Mouse (Mus musculus): ENCODE measurements around the gene Rhoj.
"Not testable (repeated sequence)": the region's sequence is repeated elsewhere in the genome, so short reads cannot be mapped to it uniquely, and the experiment has no call there.

Gene Rhoj

GRCm38 (mm10) chr12:75394011-75394773 is 86.1 kb downstream of the Rhoj start:
- DNase-seq = no peak

DNA sequence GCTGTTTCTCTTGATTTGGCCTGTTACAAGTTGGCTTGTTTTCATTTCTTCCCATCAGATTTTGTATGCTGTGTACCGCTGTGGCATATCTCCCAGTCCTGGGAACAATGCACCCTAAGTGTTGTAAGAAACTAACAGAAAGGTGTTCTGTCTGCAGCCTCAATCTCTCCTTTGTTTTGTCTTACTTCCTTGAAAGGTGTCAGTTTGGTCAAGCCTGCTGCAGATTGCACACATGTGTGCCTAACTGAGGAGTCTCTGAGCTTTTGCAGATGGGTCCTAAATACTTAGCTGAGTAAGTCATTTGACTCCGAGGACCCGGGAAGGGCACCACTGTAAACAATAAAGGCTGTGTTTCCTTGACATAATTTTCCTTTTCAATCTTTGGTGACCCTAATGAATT is 88.5 kb downstream of the Rhoj start:
- DNase-seq = no peak

DNA sequence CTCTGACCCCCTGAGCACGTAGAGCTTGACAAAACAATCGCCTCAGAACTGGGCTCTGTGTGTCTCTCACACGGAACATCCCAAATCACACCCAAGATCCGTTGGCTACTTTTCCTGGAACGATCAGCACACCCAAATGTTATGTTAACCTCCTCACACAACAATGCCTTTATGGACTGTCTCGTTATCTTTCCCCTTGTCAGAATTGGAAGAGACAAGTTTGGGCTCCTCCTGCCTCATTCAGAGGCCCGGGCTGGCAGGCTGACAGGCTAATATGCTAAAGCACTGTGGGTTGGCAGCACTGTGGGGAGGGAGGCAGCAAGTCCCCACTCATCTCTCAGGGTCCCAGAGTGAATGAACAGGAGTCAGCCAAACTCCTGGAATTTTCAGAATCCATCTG is 89.0 kb downstream of the Rhoj start:
- DNase-seq = peak in 1 of 2 experiments; percentile 52

GRCm38 (mm10) chr12:75412964-75413363 is 104.8 kb downstream of the Rhoj start:
- DNase-seq = peak in 1 of 2 experiments; percentile 63

DNA sequence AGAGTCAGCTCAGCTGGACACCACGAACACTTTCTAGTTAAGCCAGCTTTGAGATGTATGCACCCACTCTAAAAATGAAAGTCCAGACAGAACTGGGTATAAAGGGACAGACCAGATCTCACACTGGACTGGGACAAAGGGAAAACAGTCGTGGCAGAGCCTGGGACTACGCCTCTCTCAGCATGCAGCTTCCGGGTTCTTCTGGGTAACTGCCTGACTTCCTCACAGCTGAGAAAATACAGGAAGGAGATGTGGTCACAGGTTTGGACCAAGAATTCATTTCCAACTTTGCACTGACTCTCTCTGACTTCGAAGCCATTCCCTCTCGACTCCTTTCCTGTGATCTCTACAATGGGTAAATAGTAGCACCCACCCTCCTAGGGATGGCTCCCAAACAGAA is 106.9 kb downstream of the Rhoj start:
- DNase-seq = peak; percentile 18 to 33

GRCm38 (mm10) chr12:75416681-75417080 is 108.6 kb downstream of the Rhoj start, which contains the start of gene Gphb5:
Gphb5 (minus strand) TSS chr12:75416781.
- no peak for DNase-seq

DNA sequence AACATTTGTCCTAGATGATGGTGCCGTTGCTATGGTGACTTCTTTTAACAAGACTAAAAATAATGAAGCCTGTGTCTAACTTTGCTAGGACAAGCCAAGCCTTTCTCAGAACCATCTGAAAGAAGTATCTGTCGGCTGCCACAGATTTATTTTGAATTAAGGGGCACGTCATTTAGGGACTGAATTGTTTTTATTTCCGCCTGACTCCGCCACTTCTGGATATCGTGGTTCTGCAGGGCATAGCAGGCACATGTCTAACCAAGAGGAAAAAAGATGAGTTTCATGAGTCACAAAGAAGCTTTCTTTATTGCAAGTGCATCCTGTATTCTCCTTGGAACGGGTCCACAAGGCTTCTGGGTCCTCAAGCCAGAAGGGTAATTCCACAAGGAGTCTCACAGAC is 116.2 kb downstream of the Rhoj start:
- no peak for DNase-seq

DNA sequence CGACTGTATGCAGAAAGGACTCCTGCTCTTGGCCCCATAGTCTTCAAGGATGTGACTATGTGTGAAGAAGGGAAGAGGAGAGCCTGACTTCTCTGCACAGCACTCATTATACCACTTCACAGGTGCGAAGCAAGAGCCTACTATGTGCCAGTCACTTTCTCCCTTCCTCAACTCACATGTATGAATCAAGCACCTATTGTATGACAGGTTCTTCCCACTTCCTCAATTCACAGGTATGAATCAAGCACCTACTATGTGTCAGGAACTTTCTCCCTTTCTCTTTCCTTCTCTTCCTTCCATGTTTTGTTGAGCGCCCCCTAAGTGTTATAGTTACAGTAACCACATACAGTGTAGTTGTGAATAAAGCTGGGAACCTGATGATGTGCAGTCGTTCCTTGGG is 116.7 kb downstream of the Rhoj start:
- no peak for DNase-seq

DNA sequence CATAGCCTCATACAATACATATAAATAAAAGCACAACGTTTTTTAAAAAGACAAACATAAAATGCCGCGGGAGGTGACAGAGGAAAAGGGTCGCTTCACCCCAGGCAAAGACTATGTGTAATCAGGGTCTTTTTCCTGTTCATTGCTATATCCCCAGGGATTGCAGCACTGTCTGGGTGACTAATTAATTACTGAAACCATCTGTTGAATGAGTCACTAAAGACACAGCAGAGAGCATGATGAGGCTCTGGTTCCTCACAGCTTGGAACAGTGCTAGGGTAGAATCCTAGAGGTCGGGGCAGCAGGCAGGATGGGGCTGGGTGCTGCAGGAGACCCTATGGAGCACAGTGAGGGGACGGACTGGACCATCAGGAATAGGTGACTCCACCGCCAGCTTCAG is 117.8 kb downstream of the Rhoj start:
- DNase-seq = no peak

GRCm38 (mm10) chr12:75428719-75429118 is 120.6 kb downstream of the Rhoj start:
- DNase-seq = no peak

DNA sequence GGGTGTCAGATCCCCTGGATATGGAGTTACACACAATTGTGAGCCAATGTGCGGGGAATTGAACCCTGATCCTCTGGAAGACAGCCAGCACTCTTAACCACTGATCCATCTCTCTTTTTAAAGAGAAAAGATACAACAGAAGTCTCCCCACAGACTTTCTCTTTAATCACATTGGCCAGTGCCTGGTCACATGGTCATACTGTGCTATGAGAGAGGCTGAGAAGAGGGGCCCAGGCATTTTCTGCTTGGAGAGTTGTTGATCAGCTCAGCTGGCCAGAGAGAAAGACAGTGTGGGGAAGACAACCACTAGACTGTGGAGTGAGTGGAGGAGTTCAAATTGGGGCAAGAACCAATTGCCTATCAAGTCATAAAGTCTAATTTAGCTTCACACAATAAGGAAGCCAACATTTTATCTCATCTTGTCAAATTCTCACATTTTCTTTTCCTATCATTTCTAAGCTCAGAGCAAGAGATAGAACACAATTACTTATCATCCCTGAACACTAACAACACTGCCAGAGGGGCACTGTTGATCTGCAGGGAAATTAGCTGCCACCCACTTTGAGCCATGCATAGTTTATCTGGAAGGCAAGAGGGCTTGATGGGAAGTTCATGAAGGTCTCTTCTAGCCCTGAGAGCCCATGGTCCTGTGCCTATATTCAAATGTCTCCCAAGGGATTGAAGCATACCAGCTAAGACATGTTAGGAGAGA is 121.7 kb downstream of the Rhoj start:
- DNase-seq = no peak

- DNase-seq = not testable (repeated sequence)
These were observed 124.3 kb downstream of the Rhoj start for GRCm38 (mm10) chr12:75432400-75432799.

DNA sequence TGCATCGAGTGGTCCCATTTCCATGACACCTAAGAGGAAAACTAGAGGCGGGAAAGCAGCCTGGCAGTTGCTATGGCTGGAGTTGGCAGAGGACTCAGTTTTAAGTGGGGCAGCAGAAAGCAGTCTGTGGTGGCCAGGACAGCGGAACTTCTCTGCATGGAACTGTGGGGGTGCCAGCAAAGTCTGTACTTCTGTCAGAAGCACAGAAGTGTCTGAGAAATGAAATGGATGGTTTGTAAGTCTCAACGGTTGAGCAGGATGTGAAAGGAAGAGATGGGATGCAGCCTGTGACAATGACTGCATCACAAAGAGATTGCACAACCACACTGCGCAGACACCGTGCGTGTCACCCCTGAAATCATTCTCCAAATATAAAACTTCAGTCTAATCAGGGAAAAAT is 138.1 kb downstream of the Rhoj start:
- peak in 1 of 2 experiments; percentile 31 for DNase-seq

- DNase-seq = peak; percentile 67 to 77
These were observed 140.8 kb downstream of the Rhoj start for GRCm38 (mm10) chr12:75448921-75449320.

DNA sequence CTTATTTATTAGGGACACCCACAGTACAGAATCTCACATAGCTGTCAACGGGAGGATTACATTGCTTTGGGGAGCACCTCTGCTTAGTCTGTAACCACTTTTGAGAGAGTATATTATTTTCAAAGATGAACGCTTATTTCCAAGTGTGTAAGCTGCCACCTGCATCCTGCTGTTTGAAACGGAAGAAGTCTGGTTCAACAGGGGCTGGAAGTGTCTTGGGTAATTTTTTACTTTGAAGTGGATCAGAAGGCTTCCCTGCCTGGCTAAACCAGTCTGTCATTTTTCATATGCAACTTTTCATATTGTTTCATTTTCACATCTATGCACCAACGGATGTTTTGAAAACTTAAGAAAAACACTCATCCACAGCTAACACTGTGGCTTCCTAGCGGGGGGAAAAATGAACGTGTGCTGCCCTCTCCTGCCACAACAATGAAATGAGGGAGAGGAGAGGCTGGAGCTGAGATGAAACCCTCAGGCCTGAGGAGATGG is 141.4 kb downstream of the Rhoj start:
- peak; percentile 36 to 51 for DNase-seq

GRCm38 (mm10) chr12:75450011-75450410 is 141.9 kb downstream of the Rhoj start:
- peak; percentile 70 to 85 for DNase-seq

- no peak for DNase-seq
These were observed 142.5 kb downstream of the Rhoj start for GRCm38 (mm10) chr12:75450592-75450991.

All from lung, adult 18-20 months (tissue).